8 mouse cellular contexts compared by ENCODE assay signal in genomic region chr16:32660095-32660494, GRCm38 (mm10). TPM values are rescaled to one million over a fixed set of nuclear protein-coding genes. Genes with fewer than 3 reads are reported as not detected.
DNase-seq lines count a peak whose midpoint lies in the region; ATAC-seq lines count a peak whose summit lies in the region.

No protein-coding gene starts in this region.

- H3K27ac ChIP-seq in heart, embryonic 13.5 days (replicated peaks) = peak overlapping the region; percentile 85
- H3K27ac ChIP-seq in forebrain, embryonic 15.5 days (replicated peaks) = peak overlapping the region; percentile 87
- H3K27ac ChIP-seq in midbrain, embryonic 13.5 days = peak overlapping the region; percentile 85

- ATAC-seq in heart, embryonic 13.5 days (ENCODE audit: extremely low read depth, insufficient number of reproducible peaks, low FRiP score, low TSS enrichment) = no peak
- no peak; the same call in 1 of the 2 replicates for ATAC-seq in forebrain, embryonic 15.5 days (replicated peaks)
- ATAC-seq in midbrain, embryonic 13.5 days = no peak

- no peaks in the 10 kb centered on the region for H3K9me3 ChIP-seq in heart, embryonic 13.5 days
- H3K9me3 ChIP-seq in forebrain, embryonic 15.5 days = no peaks in the 10 kb centered on the region
- no peaks in the 10 kb centered on the region for H3K9me3 ChIP-seq in midbrain, embryonic 13.5 days

- intact Hi-C loops in left cerebral cortex, postnatal 4 days (cut with DNase I) = loop anchor here (2.0 kb wide), 1 partner anchor 23 kb away; no protein-coding TSS in a partner anchor

- no peaks in the 10 kb centered on the region; the same call in 1 of the 2 replicates for H3K27me3 ChIP-seq in heart, embryonic 13.5 days (replicated peaks)
- no peaks in the 10 kb centered on the region for H3K27me3 ChIP-seq in forebrain, embryonic 15.5 days
- H3K27me3 ChIP-seq in midbrain, embryonic 13.5 days = no peaks in the 10 kb centered on the region

- H3K36me3 ChIP-seq in heart, embryonic 13.5 days = peaks cover 9% of the 10 kb centered on the region; the same call in 1 of the 2 replicates
- no peaks in the 10 kb centered on the region for H3K36me3 ChIP-seq in forebrain, embryonic 15.5 days
- H3K36me3 ChIP-seq in midbrain, embryonic 13.5 days = no peaks in the 10 kb centered on the region

- no peak overlapping the region for H3K4me3 ChIP-seq in heart, embryonic 13.5 days
- no peak overlapping the region for H3K4me3 ChIP-seq in forebrain, embryonic 15.5 days
- no peak overlapping the region for H3K4me3 ChIP-seq in midbrain, embryonic 13.5 days (replicated peaks)

- 0 out of 2 replicates have a peak overlapping the region, but pooled peaks have one; percentile 2 for H3K9ac ChIP-seq in heart, embryonic 13.5 days
- no peak overlapping the region for H3K9ac ChIP-seq in forebrain, embryonic 15.5 days (replicated peaks)
- H3K9ac ChIP-seq in midbrain, embryonic 13.5 days (replicated peaks) = peak overlapping the region; percentile 19; the same call in 1 of the 2 replicates

- H3K4me1 ChIP-seq in heart, embryonic 13.5 days = peaks cover 93% of the 10 kb centered on the region
- peaks cover 69% of the 10 kb centered on the region for H3K4me1 ChIP-seq in forebrain, embryonic 15.5 days
- peaks cover 70% of the 10 kb centered on the region for H3K4me1 ChIP-seq in midbrain, embryonic 13.5 days (replicated peaks)

- no peak for DNase-seq in heart, adult 11 months
- peak; percentile 29 for DNase-seq in A20 (ENCODE audit: low read depth, low spot score)
- DNase-seq in embryo, embryonic 10 days (ENCODE audit: low spot score) = no peak
- DNase-seq in left cerebral cortex, postnatal 4 days = no peak
- DNase-seq in gastrocnemius, adult 18-20 months (ENCODE audit: low spot score) = no peak

- peak overlapping the region; percentile 63; the same call in 1 of the 2 replicates for H3K4me2 ChIP-seq in heart, embryonic 13.5 days
- H3K4me2 ChIP-seq in forebrain, embryonic 15.5 days (replicated peaks) = no peak overlapping the region
- H3K4me2 ChIP-seq in midbrain, embryonic 13.5 days (replicated peaks) = no peak overlapping the region

- WGBS in heart, embryonic 13.5 days = 64% methylated on average over 1 of the region's 1 CpGs
- 27% methylated on average over 1 of the region's 1 CpGs for WGBS in forebrain, embryonic 15.5 days
- 59% methylated on average over 1 of the region's 1 CpGs for WGBS in midbrain, embryonic 13.5 days

RNA-seq across cellular contexts. Expression of gene Tnk2, which starts 16.4 kb away (rescaled TPM):
- polyA plus RNA-seq in heart, embryonic 13.5 days (2015; fragmentation: Nextera tagmentation; extraction: Ambion mirVana) = 7.1 and 8.7 TPM in 2 replicates
- 16.0 and 20.4 TPM in 2 replicates for polyA plus RNA-seq in forebrain, embryonic 15.5 days (2015; fragmentation: Nextera tagmentation; extraction: Ambion mirVana)
- polyA plus RNA-seq in midbrain, embryonic 13.5 days (2015; fragmentation: Nextera tagmentation; extraction: Ambion mirVana) = 15.6 and 17.7 TPM in 2 replicates
- total RNA-seq in left cerebral cortex, postnatal 4 days (2021) = 10 to 100 TPM; 84.7 to 99.6 TPM
- 10 to 100 TPM; 44.9 to 46.5 TPM for total RNA-seq in gastrocnemius, adult 18-20 months (2021)

RNA-seq across cellular contexts. Expression of gene Tfrc, which starts 51.4 kb away (rescaled TPM):
- 32.7 and 34.7 TPM in 2 replicates for polyA plus RNA-seq in heart, embryonic 13.5 days (2015; fragmentation: Nextera tagmentation; extraction: Ambion mirVana)
- polyA plus RNA-seq in forebrain, embryonic 15.5 days (2015; fragmentation: Nextera tagmentation; extraction: Ambion mirVana) = 28.3 and 33.1 TPM in 2 replicates
- 35.8 and 45.9 TPM in 2 replicates for polyA plus RNA-seq in midbrain, embryonic 13.5 days (2015; fragmentation: Nextera tagmentation; extraction: Ambion mirVana)
- 10 to 100 TPM; 77.2 to 90.3 TPM for total RNA-seq in left cerebral cortex, postnatal 4 days (2021)
- 10 to 100 TPM; 51.9 to 58.7 TPM for total RNA-seq in gastrocnemius, adult 18-20 months (2021)
